Mouse (Mus musculus): ENCODE measurements around the gene Rerg. TPM values are rescaled to one million over a fixed set of nuclear protein-coding genes. Genes with fewer than 3 reads are reported as not detected.

Gene Rerg
- 130 TPM for polyA plus RNA-seq (2014; fragmentation: Illumina TruSeq; extraction: RNeasy Lipid Tissue Mini Kit (QIAGEN cat#74804))

GRCm38 (mm10) chr6:137170226-137170625, at the start of gene Rerg:
TSS of gene Rerg (minus strand) at chr6:137170497.

Other genes starting within 250 kb of the Rerg start
- gene Erp27, start 248.3 kb downstream of the Rerg start, polyA plus RNA-seq (2014; fragmentation: Illumina TruSeq; extraction: RNeasy Lipid Tissue Mini Kit (QIAGEN cat#74804)) = not detected
- gene Pde6h, start 246.7 kb downstream of the Rerg start, polyA plus RNA-seq (2014; fragmentation: Illumina TruSeq; extraction: RNeasy Lipid Tissue Mini Kit (QIAGEN cat#74804)) = not detected
- gene Arhgdib, start 228.6 kb downstream of the Rerg start, polyA plus RNA-seq (2014; fragmentation: Illumina TruSeq; extraction: RNeasy Lipid Tissue Mini Kit (QIAGEN cat#74804)) = 11.5 TPM
- gene Ptpro, start 81.8 kb upstream of the Rerg start, polyA plus RNA-seq (2014; fragmentation: Illumina TruSeq; extraction: RNeasy Lipid Tissue Mini Kit (QIAGEN cat#74804)) = 3.4 TPM